Mouse (Mus musculus) neural tube, embryonic 11.5 days (tissue): ENCODE data around the gene Atpif1. TPM values are rescaled to one million over a fixed set of nuclear protein-coding genes. Genes with fewer than 3 reads are reported as not detected.

Experiments
- polyA plus RNA-seq: library from polyadenylated mRNA; unstranded; fragments of >200 nt; fragmentation: Nextera tagmentation; extraction: Ambion mirVana; gene quantifications from 2 replicates; pipeline ENCODE4 v1.2.1, GENCODE M21; 2014

The Atpif1 gene
- polyA plus RNA-seq, 1 experiment from 2014 or later: 1,030 TPM

Other genes with a start within 250 kb of the Atpif1 start
- 0.74 and 0.78 TPM in 2 replicates for gene Rab42, start 230.3 kb downstream of the Atpif1 start, polyA plus RNA-seq
- gene Trnau1ap, start 204.1 kb downstream of the Atpif1 start, polyA plus RNA-seq: 79.3 and 82.9 TPM in 2 replicates
- gene Rcc1, start 180.1 kb downstream of the Atpif1 start, polyA plus RNA-seq: 68.2 and 70.8 TPM in 2 replicates
- gene Phactr4, start 111.2 kb downstream of the Atpif1 start, polyA plus RNA-seq: 24.7 and 26.9 TPM in 2 replicates
- 15.7 and 17.0 TPM in 2 replicates for gene Med18, start 69.7 kb downstream of the Atpif1 start, polyA plus RNA-seq
- 6.1 and 7.0 TPM in 2 replicates for gene Sesn2, start 23.2 kb downstream of the Atpif1 start, polyA plus RNA-seq
- 211 and 219 TPM in 2 replicates for gene Dnajc8, start 1.9 kb upstream of the Atpif1 start, polyA plus RNA-seq
- 0.12 and 0.21 TPM in 2 replicates for gene Ptafr, start 30.4 kb upstream of the Atpif1 start, polyA plus RNA-seq
- 28.4 TPM in 2 replicates for gene Eya3, start 105.3 kb upstream of the Atpif1 start, polyA plus RNA-seq
- gene Xkr8, start 198.9 kb upstream of the Atpif1 start, polyA plus RNA-seq: 4.2 and 4.6 TPM in 2 replicates
- gene Smpdl3b, start 223.6 kb upstream of the Atpif1 start, polyA plus RNA-seq: 1.8 and 2.0 TPM in 2 replicates
- 123 and 132 TPM in 2 replicates for gene Rpa2, start 234.7 kb upstream of the Atpif1 start, polyA plus RNA-seq